Mouse (Mus musculus): ENCODE data around the gene Mrpl4. TPM values are rescaled to one million over a fixed set of nuclear protein-coding genes. Genes with fewer than 3 reads are reported as not detected.

Gene Mrpl4
- polyA plus RNA-seq, 1 experiment from 2014 or later = 129 TPM

MicroRNA genes within 50 kb of the gene (microRNA counts, 519-probe panel; counts per million panel counts)
- not detected for microRNA mmu-miR-1900

Small RNAs within 50 kb of the gene (microRNA-seq; reads per million reads assigned to microRNA genes)
- gene Mir1900 = not detected

Other genes with a start within 250 kb of the Mrpl4 start
- 0.18 and 0.45 TPM in 2 replicates for gene Col5a3, start 187.7 kb upstream of the Mrpl4 start, polyA plus RNA-seq (2014; fragmentation: Nextera tagmentation; extraction: Ambion mirVana)
- gene Rdh8, start 184.2 kb upstream of the Mrpl4 start, polyA plus RNA-seq (2014; fragmentation: Nextera tagmentation; extraction: Ambion mirVana) = not detected in 2 replicates
- gene A230050P20Rik, start 134.1 kb upstream of the Mrpl4 start, polyA plus RNA-seq (2014; fragmentation: Nextera tagmentation; extraction: Ambion mirVana) = 0.62 and 1.2 TPM in 2 replicates
- gene Angptl6, start 123.0 kb upstream of the Mrpl4 start, polyA plus RNA-seq (2014; fragmentation: Nextera tagmentation; extraction: Ambion mirVana) = 15.5 TPM in 2 replicates
- 44.1 and 49.6 TPM in 2 replicates for gene Ppan, start 114.6 kb upstream of the Mrpl4 start, polyA plus RNA-seq (2014; fragmentation: Nextera tagmentation; extraction: Ambion mirVana)
- gene Eif3g, start 104.1 kb upstream of the Mrpl4 start, polyA plus RNA-seq (2014; fragmentation: Nextera tagmentation; extraction: Ambion mirVana) = 264 and 269 TPM in 2 replicates
- gene Dnmt1, start 42.9 kb upstream of the Mrpl4 start, polyA plus RNA-seq (2014; fragmentation: Nextera tagmentation; extraction: Ambion mirVana) = 51.1 and 52.1 TPM in 2 replicates
- 5.9 and 7.8 TPM in 2 replicates for gene S1pr2, start 26.0 kb upstream of the Mrpl4 start, polyA plus RNA-seq (2014; fragmentation: Nextera tagmentation; extraction: Ambion mirVana)
- gene Icam1, start 13.2 kb downstream of the Mrpl4 start, polyA plus RNA-seq (2014; fragmentation: Nextera tagmentation; extraction: Ambion mirVana) = 2.6 and 3.5 TPM in 2 replicates
- not detected in 2 replicates for gene Icam4, start 26.6 kb downstream of the Mrpl4 start, polyA plus RNA-seq (2014; fragmentation: Nextera tagmentation; extraction: Ambion mirVana)
- gene Icam5, start 29.3 kb downstream of the Mrpl4 start, polyA plus RNA-seq (2014; fragmentation: Nextera tagmentation; extraction: Ambion mirVana) = 0.63 and 1.0 TPM in 2 replicates
- 1.3 and 1.8 TPM in 2 replicates for gene Zglp1, start 64.4 kb downstream of the Mrpl4 start, polyA plus RNA-seq (2014; fragmentation: Nextera tagmentation; extraction: Ambion mirVana)
- gene Gm49373, start 70.4 kb downstream of the Mrpl4 start, polyA plus RNA-seq (2014; fragmentation: Nextera tagmentation; extraction: Ambion mirVana) = 0.41 and 1.8 TPM in 2 replicates
- 60.2 and 69.8 TPM in 2 replicates for gene Fdx1l, start 70.9 kb downstream of the Mrpl4 start, polyA plus RNA-seq (2014; fragmentation: Nextera tagmentation; extraction: Ambion mirVana)
- gene Gm38431, start 89.3 kb downstream of the Mrpl4 start, polyA plus RNA-seq (2014; fragmentation: Nextera tagmentation; extraction: Ambion mirVana) = 1.2 and 1.5 TPM in 2 replicates
- 43.6 and 47.1 TPM in 2 replicates for gene Raver1, start 89.3 kb downstream of the Mrpl4 start, polyA plus RNA-seq (2014; fragmentation: Nextera tagmentation; extraction: Ambion mirVana)
- gene Tyk2, start 128.5 kb downstream of the Mrpl4 start, polyA plus RNA-seq (2014; fragmentation: Nextera tagmentation; extraction: Ambion mirVana) = 5.0 and 6.2 TPM in 2 replicates
- gene Cdc37, start 147.2 kb downstream of the Mrpl4 start, polyA plus RNA-seq (2014; fragmentation: Nextera tagmentation; extraction: Ambion mirVana) = 222 and 247 TPM in 2 replicates
- gene Pde4a, start 163.0 kb downstream of the Mrpl4 start, polyA plus RNA-seq (2014; fragmentation: Nextera tagmentation; extraction: Ambion mirVana) = 17.3 and 22.4 TPM in 2 replicates
- gene Keap1, start 236.6 kb downstream of the Mrpl4 start, polyA plus RNA-seq (2014; fragmentation: Nextera tagmentation; extraction: Ambion mirVana) = 34.7 and 39.1 TPM in 2 replicates
- gene S1pr5, start 245.7 kb downstream of the Mrpl4 start, polyA plus RNA-seq (2014; fragmentation: Nextera tagmentation; extraction: Ambion mirVana) = 0.94 and 1.4 TPM in 2 replicates